Mouse (Mus musculus): ENCODE measurements around the gene Pip5kl1. TPM values are rescaled to one million over a fixed set of nuclear protein-coding genes. Genes with fewer than 3 reads are reported as not detected.

Gene Pip5kl1
- polyA plus RNA-seq, 1 experiment from 2014 or later: 0.42 TPM

DNA sequence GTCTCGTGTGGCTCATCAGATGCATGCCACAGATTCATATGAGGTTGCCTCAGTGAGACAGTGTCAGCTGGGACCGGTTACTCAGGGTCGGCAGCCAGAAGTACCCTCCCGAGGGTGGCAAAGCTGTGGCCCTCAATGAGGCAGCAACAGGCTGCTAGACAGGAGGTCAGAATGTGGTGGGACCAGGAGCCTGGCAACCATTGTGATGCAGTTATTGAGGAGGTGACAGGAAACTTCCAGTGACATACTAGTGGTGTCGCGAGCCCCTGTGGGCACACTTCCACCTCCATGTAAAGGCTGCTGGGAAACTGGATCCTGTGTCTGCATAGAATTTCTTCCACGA is 46.9 kb downstream of the Pip5kl1 start, which contains the start of gene Ak1:
Gene Ak1, plus strand, starts transcription at position 242 of the 343 bp plus-strand sequence.
- H3K36me3 ChIP-seq (ENCODE audit: insufficient read depth, low read length): no peaks in the 10 kb centered on the region
- WGBS: 13% methylated on average over 7 of the region's 7 CpGs
- DNase-seq (ENCODE audit: low spot score) (no peak), ATAC-seq (replicated peaks; ENCODE audit: low FRiP score, low read depth) (no peak)
- no peaks in the 10 kb centered on the region for H3K9me3 ChIP-seq (replicated peaks; ENCODE audit: low read length)
- H3K4me2 ChIP-seq (ENCODE audit: low read length): no peak within 1 kb of the TSS; the same call in 1 of the 2 replicates
- no peak for TF ChIP-seq CTCF (IDR thresholded peaks at IDR 0.05; ENCODE audit: low read depth)
- peak within 1 kb of the TSS; percentile 78 for H3K27ac ChIP-seq
- H3K27me3 ChIP-seq (ENCODE audit: insufficient read depth, low read length): no peaks in the 10 kb centered on the region
- no peak within 1 kb of the TSS for H3K9ac ChIP-seq (ENCODE audit: low read depth, low read length)
- H3K4me3 ChIP-seq (replicated peaks; ENCODE audit: low read depth, low read length): no peak within 1 kb of the TSS
- peaks cover 40% of the 10 kb centered on the region for H3K4me1 ChIP-seq (replicated peaks; ENCODE audit: insufficient read depth, low read length)

DNA sequence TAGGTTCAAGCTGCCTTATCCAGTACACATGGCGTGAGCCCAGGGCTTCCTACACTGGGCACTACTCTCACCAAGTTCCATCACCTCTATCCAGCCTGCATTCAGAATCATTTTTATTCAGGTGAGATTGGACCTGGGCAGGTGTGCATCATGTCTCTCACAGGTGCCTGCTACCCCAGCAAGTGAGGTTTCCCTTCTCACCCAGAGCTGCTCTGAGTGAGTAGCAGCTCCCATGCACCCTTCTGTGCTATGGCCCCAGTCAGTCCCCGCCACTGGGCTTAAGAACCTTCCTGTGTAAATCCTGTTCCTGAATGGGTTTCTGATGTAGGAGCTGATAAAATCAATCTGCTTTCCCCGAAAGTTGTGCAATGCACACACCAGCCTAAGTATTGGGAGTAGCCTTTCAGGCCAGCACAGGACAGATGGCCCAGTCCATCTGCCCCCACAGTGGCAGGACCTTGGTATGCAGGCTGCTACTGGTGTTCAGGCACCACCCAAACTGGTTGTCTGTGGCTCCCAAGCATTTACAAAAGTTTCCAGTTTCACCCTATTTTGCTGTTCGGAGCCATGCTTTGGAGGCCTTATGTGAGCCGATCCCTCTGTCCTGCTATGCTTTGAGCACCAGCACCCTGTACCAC is 49.6 kb downstream of the Pip5kl1 start:
- no peak for TF ChIP-seq CTCF (IDR thresholded peaks at IDR 0.05; ENCODE audit: low read depth)
- Histone ChIP-seq H3K27me3 (ENCODE audit: insufficient read depth, low read length) (no peaks in the 10 kb centered on the region), H3K36me3 (ENCODE audit: insufficient read depth, low read length) (no peaks in the 10 kb centered on the region), H3K4me3 (replicated peaks; ENCODE audit: low read depth, low read length) (no peak overlapping the region), H3K27ac (0 out of 2 replicates have a peak overlapping the region, but pooled peaks have one; percentile 68), H3K4me2 (ENCODE audit: low read length) (no peak overlapping the region), H3K9ac (ENCODE audit: low read depth, low read length) (no peak overlapping the region), H3K4me1 (replicated peaks; ENCODE audit: insufficient read depth, low read length) (peaks cover 48% of the 10 kb centered on the region), H3K9me3 (replicated peaks; ENCODE audit: low read length) (no peaks in the 10 kb centered on the region)
- ATAC-seq (replicated peaks; ENCODE audit: low FRiP score, low read depth) (no peak), DNase-seq (ENCODE audit: low spot score) (no peak)
- WGBS: 72% methylated on average over 5 of the region's 5 CpGs

DNA sequence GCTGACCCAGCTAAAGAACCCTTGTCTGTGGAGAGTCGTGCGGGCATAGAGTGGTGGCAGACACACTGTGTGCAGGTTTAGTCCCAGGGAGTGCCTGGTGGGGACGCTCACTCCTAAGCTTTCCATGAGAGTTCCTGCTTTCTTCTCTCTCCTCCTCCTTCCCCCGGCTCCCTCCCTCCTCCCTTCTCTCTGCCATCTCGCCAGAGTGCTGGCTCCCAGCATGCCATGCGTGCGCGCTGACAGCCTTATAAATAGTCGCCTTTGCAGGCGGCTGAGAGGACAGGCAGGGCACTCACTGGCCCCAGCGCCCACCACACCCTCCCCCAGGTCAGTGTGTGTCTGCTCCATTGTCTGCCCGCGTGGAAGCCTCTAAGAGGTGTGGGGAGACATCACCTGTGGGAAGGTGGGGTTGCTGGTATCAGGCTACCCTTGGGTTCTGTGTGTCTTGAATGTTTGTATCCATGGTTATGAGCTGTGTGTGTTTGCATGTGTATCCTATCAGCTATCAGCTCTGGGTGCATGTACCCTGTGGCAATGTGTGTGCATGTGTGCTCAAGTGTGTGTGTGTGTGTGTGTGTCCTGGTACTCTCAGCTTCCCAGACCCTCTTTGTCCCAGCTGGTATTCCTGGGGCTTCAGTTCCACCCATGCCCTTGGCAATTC is 50.7 kb downstream of the Pip5kl1 start:
- H3K4me2 ChIP-seq (ENCODE audit: low read length): peak overlapping the region; percentile 41
- peaks cover 45% of the 10 kb centered on the region for H3K4me1 ChIP-seq (replicated peaks; ENCODE audit: insufficient read depth, low read length)
- peak overlapping the region; percentile 68 for H3K27ac ChIP-seq
- TF ChIP-seq CTCF (IDR thresholded peaks at IDR 0.05; ENCODE audit: low read depth): 0 out of 2 replicates have a peak, but pooled peaks have one; percentile 12
- WGBS: 6% methylated on average over 13 of the region's 13 CpGs
- H3K9ac ChIP-seq (ENCODE audit: low read depth, low read length): no peak overlapping the region
- H3K4me3 ChIP-seq (replicated peaks; ENCODE audit: low read depth, low read length): no peak overlapping the region
- ATAC-seq (replicated peaks; ENCODE audit: low FRiP score, low read depth) (0 out of 2 replicates have a peak, but pooled peaks have one; percentile 7), DNase-seq (ENCODE audit: low spot score) (peak; percentile 79)
- no peaks in the 10 kb centered on the region for H3K9me3 ChIP-seq (replicated peaks; ENCODE audit: low read length)
- H3K27me3 ChIP-seq (ENCODE audit: insufficient read depth, low read length): no peaks in the 10 kb centered on the region
- no peaks in the 10 kb centered on the region for H3K36me3 ChIP-seq (ENCODE audit: insufficient read depth, low read length)

DNA sequence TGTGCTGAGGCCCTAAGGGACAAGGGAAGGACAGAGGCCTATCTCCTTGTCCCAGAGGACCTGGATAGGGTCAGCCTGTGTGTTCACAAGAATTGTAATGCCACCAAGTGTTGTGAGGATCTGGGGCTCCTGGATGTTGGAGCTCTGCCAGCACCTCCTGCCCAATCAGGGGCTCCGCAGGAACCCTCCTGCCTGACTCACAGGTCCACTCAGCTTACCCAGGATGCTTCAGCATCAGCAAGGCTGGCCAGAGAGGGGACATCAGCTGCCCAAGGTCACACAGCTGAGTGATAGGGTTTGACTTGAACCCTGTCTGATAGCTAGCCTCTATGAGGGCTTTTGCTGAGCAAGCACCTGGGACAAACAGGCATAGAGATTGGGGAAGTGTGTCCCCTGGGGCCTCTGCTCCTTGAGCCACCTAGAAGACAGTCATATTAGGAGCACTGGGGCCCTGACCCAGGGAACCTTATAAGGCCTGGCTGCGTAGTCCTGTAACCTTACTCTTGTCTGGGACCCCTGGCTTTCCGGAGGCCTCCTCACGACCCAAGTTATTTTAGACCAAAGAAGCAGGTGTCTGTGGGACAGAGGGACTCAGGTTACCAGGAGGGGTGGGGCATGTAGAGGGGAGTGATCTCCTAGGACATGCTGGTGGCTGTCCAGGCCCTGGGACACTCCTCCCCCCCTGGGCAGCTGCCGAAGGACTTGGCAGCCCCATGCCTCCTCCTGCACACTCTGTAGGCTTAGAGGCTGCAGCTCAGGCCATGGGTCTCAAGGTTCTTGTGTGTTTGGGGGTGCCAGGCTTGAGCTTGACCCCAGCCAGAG is 51.5 kb downstream of the Pip5kl1 start:
- H3K4me3 ChIP-seq (replicated peaks; ENCODE audit: low read depth, low read length): no peak overlapping the region
- peak overlapping the region; percentile 68 for H3K27ac ChIP-seq
- H3K4me1 ChIP-seq (replicated peaks; ENCODE audit: insufficient read depth, low read length): peaks cover 37% of the 10 kb centered on the region
- no peak for TF ChIP-seq CTCF (IDR thresholded peaks at IDR 0.05; ENCODE audit: low read depth)
- 37% methylated on average over 5 of the region's 5 CpGs for WGBS
- no peaks in the 10 kb centered on the region for H3K36me3 ChIP-seq (ENCODE audit: insufficient read depth, low read length)
- H3K27me3 ChIP-seq (ENCODE audit: insufficient read depth, low read length): no peaks in the 10 kb centered on the region
- H3K4me2 ChIP-seq (ENCODE audit: low read length): peak overlapping the region; percentile 41; the same call in 1 of the 2 replicates
- H3K9ac ChIP-seq (ENCODE audit: low read depth, low read length): no peak overlapping the region
- DNase-seq (ENCODE audit: low spot score) (no peak), ATAC-seq (replicated peaks; ENCODE audit: low FRiP score, low read depth) (0 out of 2 replicates have a peak, but pooled peaks have one; percentile 24)
- H3K9me3 ChIP-seq (replicated peaks; ENCODE audit: low read length): no peaks in the 10 kb centered on the region

DNA sequence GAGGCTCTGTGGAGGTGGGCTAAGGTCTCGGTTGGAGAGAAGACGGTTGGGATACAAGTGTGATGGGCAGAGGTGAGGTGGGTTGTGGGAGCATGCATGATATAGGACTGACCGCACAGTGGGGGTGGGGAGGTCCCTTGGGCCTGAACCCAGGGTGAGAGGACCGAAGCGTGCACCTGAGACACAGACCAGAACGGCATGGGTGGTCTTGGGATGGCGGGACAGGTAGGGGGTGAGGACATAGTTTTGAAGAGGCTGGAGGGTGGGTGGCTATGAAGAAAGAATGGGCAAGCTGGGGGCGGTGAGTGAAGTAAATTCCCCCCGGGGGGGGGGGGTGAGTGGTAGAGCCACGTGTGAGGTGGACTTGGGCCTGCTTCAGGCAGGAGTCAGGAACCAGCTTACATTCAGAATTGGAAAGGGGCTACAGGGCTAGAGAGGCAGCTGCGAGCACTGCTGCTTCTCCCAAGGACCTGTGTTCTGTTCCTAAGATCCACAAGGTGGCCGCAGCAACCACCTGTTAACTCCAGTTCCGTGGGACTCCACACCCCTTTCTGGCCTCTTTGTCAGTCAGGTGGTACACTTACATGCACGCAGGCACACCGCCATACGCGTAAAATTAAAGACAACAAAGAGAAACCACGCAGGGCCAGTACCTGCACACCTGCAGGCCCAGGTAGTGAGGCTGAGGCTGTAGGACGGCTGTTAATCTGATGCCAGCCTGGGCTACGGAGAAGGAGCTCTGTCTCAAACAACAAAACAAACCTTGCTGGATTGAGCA is 52.9 kb downstream of the Pip5kl1 start:
- H3K27me3 ChIP-seq (ENCODE audit: insufficient read depth, low read length): no peaks in the 10 kb centered on the region
- no peaks in the 10 kb centered on the region for H3K36me3 ChIP-seq (ENCODE audit: insufficient read depth, low read length)
- H3K9ac ChIP-seq (ENCODE audit: low read depth, low read length): no peak overlapping the region
- DNase-seq (ENCODE audit: low spot score) (no peak), ATAC-seq (replicated peaks; ENCODE audit: low FRiP score, low read depth) (no peak)
- TF ChIP-seq CTCF (IDR thresholded peaks at IDR 0.05; ENCODE audit: low read depth): no peak
- peaks cover 29% of the 10 kb centered on the region for H3K4me1 ChIP-seq (replicated peaks; ENCODE audit: insufficient read depth, low read length)
- H3K9me3 ChIP-seq (replicated peaks; ENCODE audit: low read length): no peaks in the 10 kb centered on the region
- no peak overlapping the region; the same call in 1 of the 2 replicates for H3K27ac ChIP-seq
- no peak overlapping the region for H3K4me3 ChIP-seq (replicated peaks; ENCODE audit: low read depth, low read length)
- no peak overlapping the region; the same call in 1 of the 2 replicates for H3K4me2 ChIP-seq (ENCODE audit: low read length)
- WGBS: 66% methylated on average over 20 of the region's 20 CpGs

All from kidney, postnatal 0 days (tissue).